In the genomic region with DNA sequence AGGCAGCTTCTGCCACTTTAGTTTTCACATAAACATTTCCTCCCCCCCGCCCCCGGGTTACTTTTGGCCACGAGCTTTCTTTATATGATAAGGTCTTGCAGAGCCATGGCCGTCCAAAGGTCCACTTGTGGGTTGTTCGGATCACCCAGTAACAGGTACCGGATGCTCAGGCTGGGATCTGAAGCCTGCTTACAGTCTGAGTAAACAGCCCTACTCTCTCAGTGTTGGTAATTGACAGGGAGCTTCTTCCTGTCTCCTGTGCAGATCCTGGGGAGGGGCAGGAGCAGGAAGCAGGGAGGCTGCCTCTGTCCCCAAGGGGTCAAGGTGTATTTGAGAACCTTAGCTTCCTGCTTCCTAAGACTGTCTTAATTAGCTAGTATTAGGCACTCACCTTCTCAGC, we compare ENCODE assay signal across 19 mouse cellular contexts.
DNase-seq lines count a peak whose midpoint lies in the region; ATAC-seq and TF ChIP-seq lines count a peak whose summit lies in the region.
"Had no signal": no experiment of that assay in that cellular context is flagged by ENCODE, and none has a peak within 500 bp of the region (broad histone marks: within the 10 kb centered on the region; RNA-seq: fewer than 3 reads in every experiment).

No protein-coding gene starts in this region.

- H3K36me3 ChIP-seq in heart, embryonic 12.5 days, result 0 out of 2 replicates have a peak, but pooled peaks cover 7% of the 10 kb centered on the region
- H3K36me3 ChIP-seq in liver, embryonic 11.5 days (ENCODE audit: control insufficient read depth, insufficient read depth, low read length), result no peaks in the 10 kb centered on the region
- peaks cover 11% of the 10 kb centered on the region for H3K36me3 ChIP-seq in heart, postnatal 0 days (replicated peaks; ENCODE audit: control insufficient read depth, insufficient read depth, low read length)
- H3K36me3 ChIP-seq in midbrain, embryonic 14.5 days (ENCODE audit: control insufficient read depth, insufficient read depth, low read length), result peaks cover 24% of the 10 kb centered on the region
- H3K36me3 ChIP-seq: G1E; liver, embryonic 13.5 days had no signal

- no peaks in the 10 kb centered on the region for H3K9me3 ChIP-seq in heart, embryonic 12.5 days (replicated peaks)
- H3K9me3 ChIP-seq in liver, embryonic 11.5 days (ENCODE audit: control insufficient read depth, low read length), result no peaks in the 10 kb centered on the region
- no peaks in the 10 kb centered on the region for H3K9me3 ChIP-seq in heart, postnatal 0 days (replicated peaks; ENCODE audit: control insufficient read depth, low read length)
- H3K9me3 ChIP-seq in midbrain, embryonic 14.5 days (ENCODE audit: control insufficient read depth, low read length), result no peaks in the 10 kb centered on the region
- H3K9me3 ChIP-seq: forebrain, embryonic 13.5 days; liver, embryonic 13.5 days; stomach, embryonic 15.5 days had no signal

- peak overlapping the region; percentile 63 for H3K27ac ChIP-seq in heart, embryonic 12.5 days (ENCODE audit: poor library complexity, severe bottlenecking)
- H3K27ac ChIP-seq in liver, embryonic 11.5 days (ENCODE audit: low read depth, low read length), result peak overlapping the region; percentile 38
- H3K27ac ChIP-seq in heart, postnatal 0 days (ENCODE audit: low read depth), result peak overlapping the region; percentile 56
- H3K27ac ChIP-seq in midbrain, embryonic 14.5 days (replicated peaks; ENCODE audit: low read depth, low read length), result 0 out of 2 replicates have a peak overlapping the region, but pooled peaks have one; percentile 17
- H3K27ac ChIP-seq: forebrain, embryonic 13.5 days; gastrocnemius, adult 2 months; liver, embryonic 13.5 days; macrophage; stomach, embryonic 15.5 days had no signal

- no peaks in the 10 kb centered on the region for H3K27me3 ChIP-seq in heart, embryonic 12.5 days (replicated peaks)
- no peaks in the 10 kb centered on the region for H3K27me3 ChIP-seq in liver, embryonic 11.5 days (replicated peaks; ENCODE audit: control insufficient read depth, insufficient read depth, low read length)
- no peaks in the 10 kb centered on the region for H3K27me3 ChIP-seq in heart, postnatal 0 days (ENCODE audit: control insufficient read depth, insufficient read depth, low read length)
- no peaks in the 10 kb centered on the region for H3K27me3 ChIP-seq in midbrain, embryonic 14.5 days (ENCODE audit: control insufficient read depth, insufficient read depth, low read length)
- H3K27me3 ChIP-seq: liver, embryonic 13.5 days; stomach, embryonic 15.5 days had no signal

- no peak overlapping the region for H3K9ac ChIP-seq in heart, embryonic 12.5 days
- no peak overlapping the region for H3K9ac ChIP-seq in liver, embryonic 11.5 days (ENCODE audit: low read depth, low read length)
- no peak overlapping the region for H3K9ac ChIP-seq in heart, postnatal 0 days (replicated peaks; ENCODE audit: low read depth, low read length)
- H3K9ac ChIP-seq in midbrain, embryonic 14.5 days (replicated peaks; ENCODE audit: low read length), result 0 out of 2 replicates have a peak overlapping the region, but pooled peaks have one; percentile 9
- H3K9ac ChIP-seq: forebrain, embryonic 13.5 days; liver, embryonic 13.5 days; stomach, embryonic 15.5 days had no signal

- no peak for TF ChIP-seq CTCF in heart, postnatal 0 days (IDR thresholded peaks at IDR 0.05; ENCODE audit: low read depth)

- no peak for DNase-seq in heart, postnatal 10 days
- no peak for DNase-seq in liver, embryonic 11.5 days (ENCODE audit: low spot score)
- no peak for DNase-seq in liver
- DNase-seq in heart, postnatal 0 days (ENCODE audit: low spot score), result no peak
- no peak for DNase-seq in midbrain, embryonic 14.5 days
- no peak for DNase-seq in spleen, adult 18-20 months
- DNase-seq in layer of hippocampus, adult 8-10 months (ENCODE audit: low spot score in 2 of 2), result no peak
- DNase-seq: cerebellum, adult 11-12 months; cerebellum, postnatal 36 days; gastrocnemius, adult 2 months; kidney, adult 11 months; kidney, postnatal 25 days; liver, embryonic 13.5 days; thymus, postnatal 14 days had no signal

- no peak for ATAC-seq in heart, embryonic 12.5 days (ENCODE audit: insufficient number of reproducible peaks, low FRiP score)
- ATAC-seq in liver, embryonic 11.5 days (replicated peaks; ENCODE audit: low FRiP score), result 0 out of 2 replicates have a peak, but pooled peaks have one; percentile 34
- ATAC-seq in heart, postnatal 0 days (ENCODE audit: insufficient read depth, low read depth), result no peak
- ATAC-seq in midbrain, embryonic 14.5 days (ENCODE audit: low FRiP score, low TSS enrichment), result no peak; the same call in 1 of the 2 replicates
- ATAC-seq: forebrain, embryonic 13.5 days had no signal

- peaks cover 33% of the 10 kb centered on the region for H3K4me1 ChIP-seq in heart, embryonic 12.5 days (replicated peaks)
- peaks cover 12% of the 10 kb centered on the region for H3K4me1 ChIP-seq in liver, embryonic 11.5 days (replicated peaks; ENCODE audit: control insufficient read depth, insufficient read depth, low read length)
- H3K4me1 ChIP-seq in heart, postnatal 0 days (ENCODE audit: control insufficient read depth, insufficient read depth), result peaks cover 15% of the 10 kb centered on the region; the same call in 1 of the 2 replicates
- H3K4me1 ChIP-seq in midbrain, embryonic 14.5 days (ENCODE audit: control insufficient read depth, insufficient read depth, low read length), result peaks cover 12% of the 10 kb centered on the region
- H3K4me1 ChIP-seq: forebrain, embryonic 13.5 days; stomach, embryonic 15.5 days had no signal

- TF ChIP-seq EP300 in heart, postnatal 0 days (IDR thresholded peaks at IDR 0.05; ENCODE audit: low read depth), result no peak

- 45% methylated on average over 6 of the region's 6 CpGs for WGBS in heart, embryonic 12.5 days
- WGBS in liver, embryonic 11.5 days, result 58% methylated on average over 6 of the region's 6 CpGs
- 55% methylated on average over 6 of the region's 6 CpGs for WGBS in heart, postnatal 0 days
- 87% methylated on average over 6 of the region's 6 CpGs for WGBS in midbrain, embryonic 14.5 days

- no peak overlapping the region for H3K4me3 ChIP-seq in heart, embryonic 12.5 days
- no peak overlapping the region for H3K4me3 ChIP-seq in liver, embryonic 11.5 days (ENCODE audit: low read depth, low read length)
- no peak overlapping the region for H3K4me3 ChIP-seq in heart, postnatal 0 days (ENCODE audit: low read depth, low read length)
- no peak overlapping the region for H3K4me3 ChIP-seq in midbrain, embryonic 14.5 days (replicated peaks; ENCODE audit: low read depth, low read length)
- H3K4me3 ChIP-seq: forebrain, embryonic 13.5 days; gastrocnemius, adult 2 months; liver, embryonic 13.5 days; stomach, embryonic 15.5 days had no signal

- no peak overlapping the region for H3K4me2 ChIP-seq in heart, embryonic 12.5 days
- no peak overlapping the region for H3K4me2 ChIP-seq in liver, embryonic 11.5 days
- H3K4me2 ChIP-seq in heart, postnatal 0 days (ENCODE audit: low read depth, low read length), result no peak overlapping the region
- H3K4me2 ChIP-seq in midbrain, embryonic 14.5 days (ENCODE audit: low read length), result no peak overlapping the region
- H3K4me2 ChIP-seq: forebrain, embryonic 13.5 days; liver, embryonic 13.5 days; stomach, embryonic 15.5 days had no signal

- intact Hi-C loops in heart, postnatal 10 days (cut with DNase I), result no loop called here
